Mouse (Mus musculus): ENCODE data around the gene Colgalt2.
"Not testable (repeated sequence)": the region's sequence is repeated elsewhere in the genome, so short reads cannot be mapped to it uniquely, and the experiment has no call there.

The Colgalt2 gene

DNA sequence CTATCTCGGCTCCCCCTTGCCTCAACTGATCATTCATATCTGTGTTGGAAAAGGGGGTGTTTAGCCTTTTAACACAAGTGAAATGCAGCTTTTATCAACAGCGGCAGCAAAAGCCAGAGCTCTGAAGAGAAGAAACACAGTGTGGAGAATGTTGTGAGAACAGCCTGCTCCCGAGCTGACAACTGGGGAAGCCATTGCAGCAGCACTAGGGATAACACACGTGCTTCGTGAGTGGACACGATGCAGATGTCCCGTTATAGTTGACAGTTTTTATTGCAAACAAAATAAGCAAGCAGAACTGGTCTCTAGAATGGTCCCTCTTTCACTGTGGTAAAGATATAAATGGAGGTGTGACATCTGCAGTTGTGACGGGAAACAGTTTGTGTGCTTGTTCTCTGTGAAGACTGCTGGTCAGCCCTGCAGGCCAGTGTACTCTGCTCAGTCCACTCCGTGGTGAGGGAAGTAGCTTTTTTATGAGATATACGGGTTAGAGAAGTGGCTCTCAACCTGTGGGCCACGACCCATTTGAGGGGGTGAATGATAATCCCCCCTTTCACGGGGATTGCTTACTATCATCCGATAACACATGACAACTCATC lies 16.8 kb downstream of the Colgalt2 start:
- DNase-seq (ENCODE audit: extremely low spot score, low read depth, low spot score): no peak

- no peak for DNase-seq (ENCODE audit: extremely low spot score, low read depth, low spot score)
Observed at GRCm38 (mm10) chr1:152417602-152418001, 18.0 kb downstream of the Colgalt2 start.

DNA sequence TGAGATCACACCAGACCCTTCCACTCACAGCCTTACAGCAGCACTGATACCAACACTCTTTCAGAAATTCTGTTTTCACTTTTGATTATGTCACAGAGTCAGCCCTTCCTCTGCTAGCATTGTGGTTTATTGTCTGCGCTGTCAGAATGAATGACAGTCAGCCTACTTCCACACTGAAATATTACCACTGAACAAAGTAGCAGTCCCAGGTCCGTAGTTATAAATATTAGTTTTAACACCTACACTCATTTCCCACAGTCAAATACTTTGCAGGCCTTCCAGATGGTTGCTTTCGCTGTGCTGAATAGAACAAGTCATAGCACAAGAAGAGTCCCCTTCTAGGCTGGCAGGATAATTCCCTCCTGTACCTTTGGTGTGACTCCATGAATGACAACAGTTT lies 22.7 kb downstream of the Colgalt2 start:
- no peak for DNase-seq (ENCODE audit: extremely low spot score, low read depth, low spot score)

DNA sequence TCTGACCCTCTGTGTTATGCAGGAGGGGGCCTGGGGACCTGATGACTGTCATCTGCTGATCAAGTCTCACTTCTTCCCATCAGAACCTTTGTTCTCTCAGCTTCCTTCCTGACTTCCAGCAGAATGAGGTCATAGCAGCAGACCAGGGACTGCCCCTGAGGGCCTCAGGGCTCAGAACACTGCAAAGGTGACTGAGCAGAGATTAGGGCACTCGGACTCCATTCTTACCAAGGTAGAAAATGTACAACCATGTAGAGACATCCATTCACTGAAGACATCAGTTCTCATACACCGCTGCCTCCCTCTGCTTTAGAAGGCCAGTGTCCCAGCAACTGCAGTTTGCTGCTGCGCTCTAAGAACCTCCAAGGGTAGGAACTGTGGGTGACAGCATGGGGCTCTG lies 23.4 kb downstream of the Colgalt2 start:
- DNase-seq (ENCODE audit: extremely low spot score, low read depth, low spot score): no peak

- DNase-seq (ENCODE audit: extremely low spot score, low read depth, low spot score): no peak
Observed at GRCm38 (mm10) chr1:152427912-152428581, 28.4 kb downstream of the Colgalt2 start.

GRCm38 (mm10) chr1:152429805-152430204 lies 30.2 kb downstream of the Colgalt2 start:
- DNase-seq (ENCODE audit: extremely low spot score, low read depth, low spot score): no peak

GRCm38 (mm10) chr1:152434166-152434565 lies 34.5 kb downstream of the Colgalt2 start:
- DNase-seq (ENCODE audit: extremely low spot score, low read depth, low spot score): no peak

DNA sequence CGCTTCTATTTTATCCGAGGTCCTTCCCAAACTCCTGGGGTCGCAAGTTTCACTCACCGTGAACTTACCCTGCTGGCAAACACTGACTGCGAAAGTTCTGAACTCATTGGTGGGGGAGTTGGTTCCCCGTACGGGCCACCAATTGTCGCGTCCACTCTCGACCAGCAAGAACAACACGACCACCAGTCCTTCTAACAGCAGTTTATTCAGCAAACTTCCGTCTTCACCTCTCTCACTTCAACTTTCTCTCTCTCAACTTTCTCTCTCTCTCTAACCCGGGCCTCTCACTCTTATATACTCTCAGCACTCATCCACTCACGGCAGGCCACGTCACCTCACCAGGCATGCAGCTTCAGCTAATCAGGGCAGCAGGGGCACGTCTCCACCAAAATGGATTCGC lies 37.9 kb downstream of the Colgalt2 start:
- DNase-seq (ENCODE audit: extremely low spot score, low read depth, low spot score): not testable (repeated sequence)

DNA sequence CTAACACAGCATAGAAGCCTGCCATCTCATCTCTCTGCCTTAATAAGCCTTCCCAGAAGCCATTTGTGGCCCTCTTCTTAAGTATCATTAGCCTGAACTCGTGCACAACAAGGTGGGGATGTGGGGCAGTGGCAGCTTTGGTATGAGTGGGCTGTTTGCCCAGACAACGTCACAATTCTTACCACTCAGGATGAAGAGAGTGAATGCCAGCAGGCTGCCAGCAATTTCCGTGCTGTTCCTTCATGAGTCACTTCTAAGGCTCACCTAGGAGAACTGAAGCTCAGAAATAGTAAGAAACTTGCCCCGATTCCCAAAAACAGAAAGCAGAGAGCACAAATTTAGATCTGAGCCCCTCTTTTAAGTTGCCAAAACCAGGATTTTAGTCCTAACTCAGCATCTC lies 39.8 kb downstream of the Colgalt2 start:
- no peak for DNase-seq (ENCODE audit: extremely low spot score, low read depth, low spot score)

DNA sequence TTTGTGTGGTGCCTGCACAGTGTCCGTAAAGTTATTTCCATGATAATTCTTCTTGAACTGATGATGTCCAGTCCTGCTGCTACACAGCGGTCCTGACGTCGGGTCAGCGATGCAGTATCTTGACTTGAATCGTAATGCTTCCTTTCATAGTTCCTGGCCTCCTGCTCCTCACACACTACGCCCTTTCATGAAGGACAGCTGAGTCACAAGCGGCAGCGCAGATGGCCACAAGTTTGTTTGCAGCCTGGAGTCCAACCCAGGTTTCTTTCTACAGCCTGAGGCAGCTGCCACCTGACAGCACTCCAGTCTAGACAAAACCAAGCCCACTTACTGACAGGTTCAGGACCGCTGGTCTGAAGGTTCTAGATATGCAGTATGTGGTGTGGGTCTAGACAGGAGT lies 40.2 kb downstream of the Colgalt2 start:
- DNase-seq (ENCODE audit: extremely low spot score, low read depth, low spot score): no peak

GRCm38 (mm10) chr1:152444630-152445029 lies 45.0 kb downstream of the Colgalt2 start:
- DNase-seq (ENCODE audit: extremely low spot score, low read depth, low spot score): no peak

- no peak for DNase-seq (ENCODE audit: extremely low spot score, low read depth, low spot score)
Observed at GRCm38 (mm10) chr1:152445925-152446324, 46.3 kb downstream of the Colgalt2 start.

DNA sequence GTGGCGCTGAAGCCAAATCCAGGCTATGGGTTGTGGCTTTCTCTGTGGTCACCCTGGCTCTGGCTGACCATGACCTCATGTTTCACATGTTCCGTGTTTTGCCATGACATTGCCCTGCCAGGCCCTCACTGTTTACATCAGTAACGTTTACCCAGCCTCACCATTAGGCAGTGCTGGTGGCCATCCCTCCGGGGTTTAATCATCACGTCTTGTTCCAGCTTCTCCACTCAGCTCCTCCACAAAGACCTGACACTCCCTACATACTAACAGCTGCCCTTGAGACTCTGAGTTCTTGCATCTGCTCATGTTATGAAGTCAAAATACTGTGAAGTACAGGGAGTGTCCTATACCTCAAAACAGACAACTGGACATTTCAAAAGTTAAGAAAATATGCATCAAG lies 54.9 kb downstream of the Colgalt2 start:
- no peak for DNase-seq (ENCODE audit: extremely low spot score, low read depth, low spot score)

DNA sequence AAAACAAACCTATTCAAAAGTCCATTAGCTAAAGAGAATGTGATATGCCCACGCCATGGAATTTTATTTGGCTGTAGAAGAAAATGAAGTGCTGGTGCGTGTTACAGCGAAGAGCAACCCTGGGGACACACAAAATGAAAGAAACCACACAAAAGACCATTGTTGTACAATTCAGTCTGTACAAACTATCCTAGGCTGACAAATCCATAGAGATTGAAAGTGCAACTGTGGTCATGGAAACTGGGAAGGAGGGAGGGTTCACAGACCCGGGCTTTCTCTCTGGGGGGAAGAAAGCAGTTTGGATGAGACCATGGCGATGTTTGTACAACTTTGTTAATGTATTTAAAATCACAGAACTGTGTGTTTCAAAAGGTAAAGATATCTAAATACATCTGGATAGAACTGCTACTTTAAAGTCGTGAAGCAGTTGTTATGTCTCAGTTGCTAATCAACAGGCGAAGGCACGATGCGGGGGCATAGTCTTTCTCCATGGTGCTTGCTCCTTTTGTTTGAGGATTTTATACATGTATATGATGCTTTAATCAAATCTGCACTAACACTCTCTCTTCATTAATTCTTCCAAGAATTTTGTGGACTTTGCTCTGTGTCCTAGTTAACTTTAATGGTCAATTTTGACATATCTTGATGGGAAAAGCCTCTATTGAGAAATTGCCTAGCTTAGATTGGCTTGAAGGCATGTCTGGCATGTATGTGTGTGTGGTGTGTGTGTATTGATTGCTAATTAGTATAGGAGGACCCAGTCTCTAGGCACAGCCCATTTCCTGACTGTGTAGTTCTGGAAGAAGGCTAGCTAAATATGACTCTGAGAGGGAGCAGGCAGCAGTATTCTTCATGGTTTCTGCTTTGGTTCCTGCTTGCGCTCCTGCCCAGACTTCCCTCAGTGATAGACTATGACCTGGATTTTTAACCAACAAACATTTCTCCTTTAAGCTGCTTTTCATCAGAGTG lies 55.9 kb downstream of the Colgalt2 start:
- DNase-seq (ENCODE audit: extremely low spot score, low read depth, low spot score): no peak

- no peak for DNase-seq (ENCODE audit: extremely low spot score, low read depth, low spot score)
Observed at GRCm38 (mm10) chr1:152456266-152456665, 56.6 kb downstream of the Colgalt2 start.

DNA sequence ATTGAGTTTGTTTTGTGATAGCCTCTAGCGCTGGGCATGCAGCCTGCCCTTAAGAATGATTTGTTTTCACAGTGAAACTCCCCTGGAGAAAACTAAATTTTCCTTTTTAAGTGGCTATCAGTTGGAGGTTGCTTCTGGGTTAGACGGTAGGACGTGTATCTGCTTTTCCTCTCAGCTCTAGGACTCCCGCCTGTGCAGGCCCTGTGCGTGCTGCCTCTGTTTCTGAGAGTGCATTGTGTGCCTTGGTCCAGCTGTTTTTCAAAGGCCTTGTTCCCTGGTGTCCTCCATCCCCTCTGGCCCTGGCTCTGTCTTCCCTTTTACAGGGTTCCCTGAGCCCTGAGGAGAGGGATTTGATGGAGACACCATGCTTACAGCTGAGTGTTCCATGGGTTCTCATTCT lies 58.0 kb downstream of the Colgalt2 start:
- no peak for DNase-seq (ENCODE audit: extremely low spot score, low read depth, low spot score)

DNA sequence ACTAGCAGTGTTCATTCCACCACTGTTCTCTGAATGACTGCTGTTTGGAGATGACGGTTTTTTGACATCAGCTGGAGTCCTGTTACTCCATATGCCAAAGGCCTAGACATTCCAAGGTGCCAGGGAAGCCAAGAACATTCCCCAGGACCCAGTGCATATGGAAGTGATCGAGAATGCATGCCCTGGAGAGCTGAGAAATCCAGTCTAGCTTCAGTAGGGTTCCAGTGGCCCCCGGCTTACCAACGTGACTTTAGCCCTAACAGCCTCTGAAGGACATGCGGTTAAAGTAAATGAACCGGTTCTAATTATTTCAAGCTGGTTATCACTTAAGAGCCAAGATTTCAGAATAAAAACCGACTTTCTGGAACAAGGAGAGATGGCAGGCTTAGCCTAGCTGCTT lies 59.4 kb downstream of the Colgalt2 start:
- DNase-seq (ENCODE audit: extremely low spot score, low read depth, low spot score): no peak

- DNase-seq (ENCODE audit: extremely low spot score, low read depth, low spot score): no peak
Observed at GRCm38 (mm10) chr1:152460931-152461330, 61.3 kb downstream of the Colgalt2 start.

DNA sequence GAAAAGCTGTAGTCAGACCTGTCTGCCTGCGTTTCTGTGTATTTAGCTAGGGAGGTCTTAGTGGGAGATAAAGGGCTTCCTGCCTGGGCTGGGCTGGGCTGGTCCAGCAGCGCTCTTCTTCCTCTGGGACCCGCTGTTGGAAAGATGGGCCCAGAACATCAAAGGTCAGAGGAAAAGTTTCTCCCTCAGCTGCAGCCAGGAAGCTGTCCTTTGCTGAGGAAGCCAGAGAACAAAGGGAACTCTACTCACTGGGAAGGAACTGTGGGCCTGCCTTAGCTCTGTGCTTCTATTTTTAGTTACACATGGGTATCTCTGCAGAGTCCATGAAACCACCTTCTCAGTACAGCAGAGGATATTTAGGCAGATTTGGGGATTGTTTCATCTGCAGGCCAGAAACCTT lies 62.2 kb downstream of the Colgalt2 start:
- no peak for DNase-seq (ENCODE audit: extremely low spot score, low read depth, low spot score)

DNA sequence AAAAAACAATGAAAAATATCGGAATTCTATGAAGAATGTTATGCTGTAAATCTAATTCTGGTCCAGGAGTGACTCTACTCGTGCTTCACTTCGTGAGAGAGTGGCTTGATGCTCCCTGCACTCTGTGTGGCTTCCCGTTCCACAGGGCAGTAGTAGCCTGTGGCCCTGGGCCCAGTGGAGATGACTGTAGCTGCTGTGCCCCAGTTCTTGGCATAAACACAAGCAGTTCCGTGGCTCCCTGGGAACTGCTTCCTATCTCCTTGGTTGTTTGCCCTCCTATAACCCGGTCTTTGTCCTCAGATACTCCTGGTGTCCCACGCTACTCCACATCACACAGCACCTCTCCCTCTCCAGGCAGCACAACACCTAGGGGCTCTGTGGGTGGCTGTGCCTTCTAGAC lies 62.7 kb downstream of the Colgalt2 start:
- DNase-seq (ENCODE audit: extremely low spot score, low read depth, low spot score): no peak

DNA sequence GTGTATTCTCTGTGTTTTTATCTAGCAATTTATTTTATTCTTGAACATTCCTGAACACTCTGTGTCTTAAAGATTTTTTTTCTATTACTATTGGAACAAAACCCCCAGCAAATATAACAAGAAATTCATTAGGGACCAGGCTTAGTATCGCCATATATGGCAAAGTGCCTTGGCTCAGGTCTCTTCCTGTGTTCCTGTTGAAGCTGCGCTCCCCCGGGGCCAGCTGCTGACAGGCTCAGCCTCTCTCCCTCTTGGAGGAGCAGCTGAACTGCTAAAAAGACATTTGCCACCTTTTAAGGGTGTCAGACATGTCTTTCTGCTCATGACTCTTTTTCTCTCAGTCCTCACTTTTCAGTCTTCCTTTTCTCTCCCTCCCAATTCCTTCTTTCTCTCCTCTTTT lies 66.7 kb downstream of the Colgalt2 start:
- DNase-seq (ENCODE audit: extremely low spot score, low read depth, low spot score): no peak

- no peak for DNase-seq (ENCODE audit: extremely low spot score, low read depth, low spot score)
Observed at GRCm38 (mm10) chr1:152468443-152468842, 68.8 kb downstream of the Colgalt2 start.

Measured in hindlimb bud, embryonic 11.5 days (tissue).